ENCODE assay signal across 8 mouse cellular contexts in the genomic region with DNA sequence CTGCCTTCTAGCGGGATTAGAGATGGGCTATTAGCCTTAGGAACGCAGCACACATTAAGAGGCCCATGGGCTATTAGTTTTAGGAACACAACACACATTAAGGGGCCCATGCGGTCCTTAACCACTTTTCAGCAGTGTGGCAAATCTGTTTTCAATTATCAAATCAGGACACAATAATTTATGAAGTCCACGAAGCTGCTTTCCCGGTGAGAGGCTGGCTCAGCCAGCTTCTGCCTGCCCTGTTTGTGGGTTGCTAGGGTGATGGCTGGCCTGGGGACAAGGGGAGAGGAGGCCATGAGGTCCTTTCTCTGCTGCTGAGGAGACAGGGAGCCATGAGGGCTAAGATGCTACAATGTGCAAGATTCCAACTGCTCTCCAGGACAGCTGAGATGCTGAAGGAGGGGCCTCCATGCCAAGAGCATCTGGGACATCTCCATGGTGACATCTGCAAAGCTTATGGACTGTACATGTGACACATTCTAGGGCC.
A peak's percentile ranks its signal among the peaks of the same experiment; 100 is the strongest.
DNase-seq lines count a peak whose midpoint lies in the region; ATAC-seq and TF ChIP-seq lines count a peak whose summit lies in the region.

No protein-coding gene starts in this region.

- TF ChIP-seq CTCF in thymus, adult 2 months (IDR thresholded peaks at IDR 0.05; ENCODE audit: borderline replicate concordance, control insufficient read depth, extremely low read depth, insufficient read depth, low read length, poor library complexity), result no peak

- TF ChIP-seq POLR2A in thymus, adult 2 months (IDR thresholded peaks at IDR 0.05; ENCODE audit: control insufficient read depth, extremely low read depth, insufficient read depth, low read length, poor library complexity), result no peak

- no peak overlapping the region for H3K4me2 ChIP-seq in hindbrain, embryonic 15.5 days

- no peaks in the 10 kb centered on the region for H3K27me3 ChIP-seq in hindbrain, embryonic 15.5 days
- H3K27me3 ChIP-seq in thymus, adult 2 months (ENCODE audit: control insufficient read depth, insufficient read depth, low read length), result no peaks in the 10 kb centered on the region

- peak; percentile 83; the same call in 1 of the 2 replicates for ATAC-seq in hindbrain, embryonic 15.5 days (ENCODE audit: low FRiP score, low read depth)
- no peak for ATAC-seq in erythroblast, adult 5-6 weeks (replicated peaks; ENCODE audit: low FRiP score, poor library complexity, severe bottlenecking)

- peaks cover 12% of the 10 kb centered on the region for H3K4me1 ChIP-seq in hindbrain, embryonic 15.5 days (replicated peaks)
- no peaks in the 10 kb centered on the region for H3K4me1 ChIP-seq in thymus, adult 2 months (replicated peaks; ENCODE audit: control insufficient read depth, insufficient read depth, low read length)

- H3K9me3 ChIP-seq in hindbrain, embryonic 15.5 days, result no peaks in the 10 kb centered on the region

- peak; percentile 11 to 17 for DNase-seq in heart, postnatal 10 days
- no peak for DNase-seq in heart, postnatal 25 days (ENCODE audit: low spot score)
- DNase-seq in cerebellum, postnatal 14 days, result peak; percentile 9 to 13
- DNase-seq in lung, postnatal 25 days (ENCODE audit: low spot score), result peak; percentile 10
- no peak for DNase-seq in urinary bladder, adult 2 months (ENCODE audit: low spot score)
- no peak for DNase-seq in thymus, adult 2 months

- whole genome bisulfite sequencing in hindbrain, embryonic 15.5 days, result 38% methylated on average over 5 of the region's 5 CpGs
- WGBS in thymus, adult 2 months, result 95% methylated on average over 5 of the region's 5 CpGs

- H3K9ac ChIP-seq in hindbrain, embryonic 15.5 days, result no peak overlapping the region

- no peak overlapping the region for H3K4me3 ChIP-seq in hindbrain, embryonic 15.5 days
- H3K4me3 ChIP-seq in thymus, adult 2 months (ENCODE audit: control insufficient read depth, insufficient read depth, low read length), result no peak overlapping the region

- H3K36me3 ChIP-seq in hindbrain, embryonic 15.5 days, result no peaks in the 10 kb centered on the region
- no peaks in the 10 kb centered on the region for H3K36me3 ChIP-seq in thymus, adult 2 months (ENCODE audit: control insufficient read depth, insufficient read depth, low read length)

- intact Hi-C loops in heart, postnatal 10 days (cut with DNase I), result no loop called here
- intact Hi-C loops in heart, postnatal 25 days (cut with DNase I), result no loop called here

- 0 out of 2 replicates have a peak overlapping the region, but pooled peaks have one; percentile 8 for H3K27ac ChIP-seq in hindbrain, embryonic 15.5 days (replicated peaks)
- no peak overlapping the region for H3K27ac ChIP-seq in thymus, adult 2 months (ENCODE audit: control insufficient read depth, insufficient read depth, low read length)

Comparison
In these comparisons a context has a peak if more than half of its experiments do, and no peak if none do; other contexts are left out.
1. DNase-seq: peak in heart, postnatal 10 days (2 of 2), cerebellum, postnatal 14 days (2 of 2) and lung, postnatal 25 days (single experiment); none in heart, postnatal 25 days (single experiment), urinary bladder, adult 2 months (single experiment) and thymus, adult 2 months (single experiment).